Mouse (Mus musculus) heart, postnatal 36 days (tissue): ENCODE results near the gene Dnajb1. TPM values are rescaled to one million over a fixed set of nuclear protein-coding genes. Genes with fewer than 3 reads are reported as not detected.
"Not testable (repeated sequence)": the region's sequence is repeated elsewhere in the genome, so short reads cannot be mapped to it uniquely, and the experiment has no call there.

Experiments used
- DNase-seq, 2 experiments: peaks; one replicate each; pipeline ENCODE4 v3.0.0; 2021 to 2022
- intact Hi-C: fragments of 180-260 bp; cut with DNase I; formaldehyde crosslinking; loops from one replicate; pipeline ENCODE4 v1.15.1; 2025
- total RNA-seq, 2 experiments: library from RNA; stranded (reverse); gene quantifications; 2 replicates each; pipeline ENCODE4 v1.2.3; 2021

Gene Dnajb1
- total RNA-seq: 10 to 100 TPM; 10.7 to 16.0 TPM

- peak; percentile 99 for DNase-seq
- intact Hi-C loops: no loop called here
Measured at GRCm38 (mm10) chr8:83607661-83608397, at the start of gene Dnajb1, which contains the start of gene Tecr. TSS of gene Dnajb1 (plus strand) at chr8:83608193. TSS of gene Tecr (minus strand) at chr8:83607971.

GRCm38 (mm10) chr8:83562669-83563068 lies 45.3 kb upstream of the Dnajb1 start:
- intact Hi-C loops: loop anchor here (10.0 kb wide), 1 partner anchor 228 kb away; the partner anchor contains the start of gene Elmod2
- no peak for DNase-seq

- intact Hi-C loops: loop anchor here (10.0 kb wide), 1 partner anchor 228 kb away; the partner anchor contains the start of gene Elmod2
- no peak for DNase-seq
Measured at GRCm38 (mm10) chr8:83563246-83563645, 44.7 kb upstream of the Dnajb1 start.

DNA sequence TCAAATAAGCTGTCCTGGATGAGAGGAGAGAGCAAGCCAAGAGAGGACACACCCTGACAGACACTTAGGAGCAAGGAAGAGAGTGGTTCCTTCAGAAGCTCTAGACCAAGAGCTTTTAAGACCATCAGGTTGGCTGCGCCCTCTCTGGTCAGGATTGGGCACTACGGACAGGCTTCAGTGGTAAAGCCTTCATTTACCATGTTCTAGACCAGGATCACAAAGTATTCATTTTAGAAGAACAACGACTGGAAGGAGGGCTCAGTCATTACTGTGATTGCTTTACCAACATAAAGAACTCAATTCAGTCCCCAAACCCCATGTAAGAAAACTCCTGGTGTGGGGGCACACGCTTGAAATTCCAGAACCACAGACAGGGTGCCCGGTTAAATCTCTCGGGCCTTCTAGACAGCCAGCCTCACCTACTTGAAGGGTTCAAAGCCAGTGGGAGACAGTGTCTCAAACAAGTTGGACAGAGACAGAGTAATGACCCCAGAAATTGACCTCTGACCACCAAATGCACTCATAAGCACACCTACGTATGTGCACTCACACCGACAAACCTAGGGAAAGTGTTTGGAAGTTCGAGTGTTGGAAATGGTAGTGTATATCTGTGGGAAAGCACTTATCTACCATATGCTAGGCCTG lies 42.1 kb upstream of the Dnajb1 start:
- intact Hi-C loops: loop anchor here (2.0 to 10.0 kb wide), 3 partner anchors 57 to 331 kb away; partner anchors contain the start of gene Elmod2
- DNase-seq: no peak

GRCm38 (mm10) chr8:83566469-83567395 lies 41.3 kb upstream of the Dnajb1 start, which contains the start of gene Ndufb7:
TSS of gene Ndufb7 (plus strand) at chr8:83566671.
- intact Hi-C loops: loop anchor here (2.0 to 10.0 kb wide), 3 partner anchors 56 to 331 kb away; partner anchors contain the start of gene Elmod2
- peak; percentile 98 for DNase-seq

DNA sequence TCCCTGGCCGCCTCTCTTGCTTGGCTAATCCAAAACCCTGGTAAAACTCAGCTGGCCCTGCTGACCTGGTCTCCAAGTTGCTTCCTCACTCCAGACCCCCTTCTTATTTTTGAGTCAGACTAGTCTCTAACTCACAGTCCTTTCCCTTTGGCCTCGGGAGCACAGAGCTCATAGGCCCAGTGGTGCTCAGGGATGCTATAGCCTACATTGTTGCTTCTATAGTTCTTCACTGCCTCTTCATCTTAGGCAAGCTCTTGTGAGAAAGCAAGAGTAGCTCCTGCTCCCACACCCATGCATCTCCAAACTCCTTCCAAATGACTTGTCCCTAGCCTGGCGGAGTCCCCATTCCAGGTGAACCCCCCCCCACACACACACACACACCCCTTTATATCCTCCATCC lies 40.3 kb upstream of the Dnajb1 start:
- no peak for DNase-seq
- intact Hi-C loops: loop anchor here (2.0 to 10.0 kb wide), 4 partner anchors 25 to 330 kb away; partner anchors contain the start of gene Elmod2

- intact Hi-C loops: loop anchor here (2.0 to 10.0 kb wide), 3 partner anchors 25 to 329 kb away; partner anchors contain the start of gene Elmod2
- DNase-seq: no peak
Measured at GRCm38 (mm10) chr8:83568128-83568527, 39.9 kb upstream of the Dnajb1 start.

GRCm38 (mm10) chr8:83568755-83569154 lies 39.2 kb upstream of the Dnajb1 start:
- intact Hi-C loops: loop anchor here (2.0 to 10.0 kb wide), 3 partner anchors 24 to 329 kb away; partner anchors contain the start of gene Elmod2
- DNase-seq: no peak

DNA sequence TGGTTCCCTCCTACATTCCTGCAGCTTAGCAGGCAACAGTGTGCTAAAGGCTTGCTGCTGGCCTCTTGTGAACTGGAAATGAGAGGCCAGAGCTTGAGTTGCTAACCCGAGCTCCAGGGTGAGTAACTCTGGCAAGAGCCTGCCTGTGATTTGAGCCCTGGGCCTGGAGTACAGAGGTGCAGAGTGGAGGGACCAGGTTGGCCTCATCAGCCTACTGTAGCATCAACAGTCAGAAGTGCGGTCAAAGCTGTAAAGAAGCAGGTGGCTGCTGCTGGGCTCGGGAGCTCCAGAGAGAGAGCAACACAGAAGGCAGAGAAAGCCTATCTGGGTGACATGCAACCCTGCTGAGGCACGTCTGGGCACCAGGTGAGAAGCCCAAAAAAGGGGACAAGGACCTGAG lies 38.8 kb upstream of the Dnajb1 start:
- DNase-seq: no peak
- intact Hi-C loops: loop anchor here (2.0 to 10.0 kb wide), 3 partner anchors 24 to 328 kb away; partner anchors contain the start of gene Elmod2

DNA sequence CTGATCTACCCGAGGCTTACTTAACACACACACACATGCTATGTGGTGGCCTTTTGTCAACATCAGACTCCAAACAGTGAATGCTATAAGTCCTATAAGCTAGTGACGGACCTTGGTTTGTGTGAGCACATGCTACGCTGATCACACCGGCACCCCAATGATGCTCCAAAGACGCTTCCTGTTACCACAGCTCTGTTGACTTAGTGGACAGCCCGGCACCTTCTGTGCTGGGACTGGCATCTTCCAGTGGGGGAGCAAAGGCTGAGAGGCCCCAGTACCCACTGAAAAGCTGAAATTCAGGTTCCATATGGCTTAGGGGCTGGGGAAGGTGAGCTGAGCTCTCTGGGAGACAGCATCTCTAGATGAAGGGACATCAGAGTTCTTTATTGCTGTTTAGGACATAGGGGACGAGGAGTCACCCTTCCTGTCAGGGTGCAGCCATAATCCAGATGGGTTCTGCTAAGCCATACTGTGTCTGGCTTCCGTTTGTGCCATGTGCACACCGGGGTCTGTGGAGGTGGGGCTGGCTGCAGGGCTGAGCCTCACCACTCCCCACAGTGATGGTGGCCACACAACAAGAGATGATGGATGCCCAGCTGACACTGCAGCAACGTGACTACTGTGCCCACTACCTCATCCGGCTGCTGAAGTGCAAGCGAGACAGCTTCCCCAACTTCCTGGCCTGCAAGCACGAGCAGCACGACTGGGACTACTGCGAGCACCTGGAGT lies 37.6 kb upstream of the Dnajb1 start:
- no peak for DNase-seq
- intact Hi-C loops: no loop called here

DNA sequence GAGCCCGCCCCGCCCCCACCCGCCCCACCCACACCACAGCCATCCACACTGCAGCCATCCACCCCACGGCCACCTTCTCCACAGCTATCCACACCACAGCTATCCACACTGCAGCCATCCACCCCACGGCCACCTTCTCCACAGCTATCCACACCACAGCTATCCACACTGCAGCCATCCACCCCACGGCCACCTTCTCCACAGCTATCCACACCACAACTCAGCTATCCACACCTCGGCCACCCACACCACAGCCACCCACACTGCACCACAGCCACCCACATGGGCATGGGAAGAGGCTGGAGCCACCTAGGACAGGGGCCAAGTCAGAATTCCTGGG lies 37.0 kb upstream of the Dnajb1 start:
- DNase-seq, intact Hi-C loops: not testable (repeated sequence)

GRCm38 (mm10) chr8:83571791-83572190 lies 36.2 kb upstream of the Dnajb1 start:
- DNase-seq: no peak
- intact Hi-C loops: no loop called here

DNA sequence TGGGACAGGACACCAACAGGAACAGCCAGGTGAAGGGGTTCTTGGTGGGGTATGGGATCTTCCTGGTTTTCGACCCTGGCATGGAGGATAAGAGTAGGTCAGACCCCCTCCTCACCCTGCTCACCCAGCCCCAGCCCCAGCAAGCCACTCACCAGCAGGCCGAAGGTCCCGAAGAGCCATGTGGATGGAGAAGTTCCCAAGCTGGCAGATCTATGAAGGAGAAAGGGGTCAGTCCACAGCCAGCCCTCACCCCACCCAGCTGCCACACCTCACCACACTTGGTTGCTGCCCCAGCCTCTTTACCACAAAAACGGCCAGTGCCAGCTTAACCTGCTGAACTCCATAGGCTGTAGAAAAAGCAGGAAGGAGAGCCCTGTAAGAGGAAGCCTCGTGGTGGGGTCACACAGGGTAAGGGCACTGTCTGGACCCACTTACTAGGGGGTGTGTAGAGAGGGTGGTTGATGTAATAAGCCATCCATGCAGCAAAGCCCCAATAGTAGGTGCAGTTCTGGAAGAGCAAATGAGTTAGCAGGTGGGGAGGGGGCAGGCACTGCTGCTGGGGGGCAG lies 35.7 kb upstream of the Dnajb1 start:
- intact Hi-C loops: no loop called here
- no peak for DNase-seq

- peak; percentile 43 to 54 for DNase-seq
- intact Hi-C loops: no loop called here
Measured at GRCm38 (mm10) chr8:83573140-83573875, 34.7 kb upstream of the Dnajb1 start.

- intact Hi-C loops: no loop called here
- DNase-seq: peak in 1 of 2 experiments; percentile 51
Measured at GRCm38 (mm10) chr8:83574631-83575315, 33.2 kb upstream of the Dnajb1 start.

DNA sequence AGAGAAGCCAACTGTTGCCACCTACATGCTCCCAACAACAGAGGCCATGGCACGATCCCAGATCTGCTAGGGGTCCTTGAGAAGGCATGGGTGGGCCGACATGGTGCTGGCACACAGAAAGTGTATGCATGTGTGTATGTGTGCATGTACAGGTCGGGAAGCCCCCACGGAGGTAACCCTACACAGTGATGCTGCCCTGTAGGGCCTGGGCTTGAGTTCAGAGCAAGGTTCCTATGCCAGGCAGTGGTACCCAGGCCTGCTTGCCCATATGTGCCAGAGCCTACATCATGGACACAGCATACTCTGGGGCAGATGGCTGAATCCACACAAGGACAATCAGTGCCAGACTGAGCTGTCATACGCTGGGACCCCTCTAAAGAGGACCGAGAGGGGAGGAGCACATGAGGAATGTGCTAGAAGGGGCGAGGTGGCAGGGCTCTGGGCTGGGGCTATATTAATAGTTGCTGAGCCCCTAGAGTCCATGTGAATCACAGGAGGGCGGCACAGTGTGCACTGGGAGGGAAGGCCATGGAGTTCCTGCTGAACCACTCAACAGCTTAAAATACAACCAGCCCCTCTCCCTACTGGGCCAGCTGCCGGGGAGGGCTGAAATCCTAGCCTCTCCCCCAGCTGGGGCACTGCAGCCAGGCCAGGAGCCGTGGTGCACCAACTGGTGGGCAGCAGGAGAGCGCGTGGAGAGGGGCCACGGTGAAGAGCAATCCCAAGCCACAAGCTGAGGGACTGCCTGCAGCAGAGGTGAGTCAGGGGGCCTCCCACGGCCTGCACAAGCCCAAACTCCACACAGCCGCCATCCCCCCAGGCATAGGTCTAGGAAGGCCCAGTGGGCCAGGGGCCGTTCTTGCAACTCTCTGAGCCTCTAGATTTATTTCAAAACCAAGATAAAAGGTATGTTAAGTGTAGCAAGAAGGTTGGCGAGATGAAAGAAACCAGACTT lies 32.2 kb upstream of the Dnajb1 start:
- intact Hi-C loops: no loop called here
- DNase-seq: peak in 1 of 2 experiments; percentile 41

DNA sequence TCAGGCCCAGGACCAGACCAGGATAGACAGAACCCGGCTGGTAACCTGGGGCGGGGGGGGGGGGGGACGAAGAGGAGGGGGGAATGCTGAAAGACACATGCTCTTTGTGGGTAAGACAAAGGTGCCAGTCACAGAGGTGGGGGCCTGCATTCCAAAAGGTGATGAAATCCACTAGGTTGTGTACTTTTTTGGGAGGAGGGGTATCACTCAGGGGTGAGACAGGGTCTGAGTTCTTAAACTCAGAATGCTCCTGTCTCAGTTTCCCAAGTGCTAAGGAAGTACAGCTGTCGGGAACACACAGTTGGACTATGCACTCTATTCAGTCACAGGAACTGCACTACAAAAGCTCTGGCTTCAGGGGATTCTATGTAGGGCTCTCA lies 31.5 kb upstream of the Dnajb1 start:
- DNase-seq: no peak
- intact Hi-C loops: no loop called here
